Mouse (Mus musculus): Measurements from ENCODE around the gene Olfr267. TPM values are rescaled to one million over a fixed set of nuclear protein-coding genes. Genes with fewer than 3 reads are reported as not detected.

The Olfr267 gene
- under 1 TPM in 1 of 2 experiments, not detected in 1; 0.41 TPM for total RNA-seq (2023)

DNA sequence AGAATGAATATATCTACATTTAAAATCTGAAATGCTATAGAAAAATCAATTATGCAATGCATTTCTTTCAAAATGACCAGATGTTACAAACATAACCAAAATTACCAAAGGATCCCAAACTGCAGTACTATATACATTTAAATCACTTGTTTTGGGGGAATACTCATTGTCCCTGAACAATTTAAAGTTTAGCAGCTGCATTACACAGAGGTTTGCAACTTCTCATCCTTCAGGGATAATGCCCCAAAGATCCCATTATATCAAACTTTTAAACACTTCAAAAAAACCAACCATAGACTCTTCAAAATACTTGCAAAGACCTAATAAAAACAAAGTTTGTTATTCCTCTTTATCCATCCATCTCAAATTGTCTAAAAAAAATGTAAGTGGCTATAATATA lies at the start of gene Olfr267:
Olfr267 (minus strand) TSS at position 101 of the 400 bp plus-strand sequence.

Other genes with a start within 250 kb of the Olfr267 start
- gene Lpar1, start 233.8 kb downstream of the Olfr267 start, total RNA-seq (2023): not detected
- 100 to 1,000 TPM in 1 of 2 experiments, 10 to 100 TPM in 1; 94.3 to 107 TPM for gene Ecpas, start 125.0 kb upstream of the Olfr267 start, total RNA-seq (2023)
- gene Zkscan16, start 155.9 kb upstream of the Olfr267 start, total RNA-seq (2023): not detected
- gene Ptgr1, start 199.4 kb upstream of the Olfr267 start, total RNA-seq (2023): 1 to 10 TPM in 1 of 2 experiments, under 1 TPM in 1; 0.89 to 3.0 TPM
- gene Dnajc25, start 207.3 kb upstream of the Olfr267 start, total RNA-seq (2023): 10 to 100 TPM; 10.3 to 14.7 TPM
- 1 to 10 TPM in 1 of 2 experiments, not detected in 1; 1.7 TPM for gene Gm20503, start 215.5 kb upstream of the Olfr267 start, total RNA-seq (2023)
- 10 to 100 TPM; 40.9 to 45.0 TPM for gene Gng10, start 247.4 kb upstream of the Olfr267 start, total RNA-seq (2023)

All from T-cell, adult 66 days (primary cell).